10 mouse cellular contexts compared by ENCODE assay signal in genomic region chr2:33544781-33545566, GRCm38 (mm10).
A peak's percentile ranks its signal among the peaks of the same experiment; 100 is the strongest.
DNase-seq lines count a peak whose midpoint lies in the region; ATAC-seq and TF ChIP-seq lines count a peak whose summit lies in the region.
"Had no signal": no experiment of that assay in that cellular context is flagged by ENCODE, and none has a peak within 500 bp of the region (broad histone marks: within the 10 kb centered on the region; RNA-seq: fewer than 3 reads in every experiment).

No protein-coding gene starts in this region.

- TF ChIP-seq EP300 in lung, postnatal 0 days (IDR thresholded peaks at IDR 0.05) = no peak
- TF ChIP-seq EP300 in stomach, postnatal 0 days (optimal IDR thresholded peaks at IDR 0.05) = no peak

- H3K9me3 ChIP-seq in lung, postnatal 0 days (ENCODE audit: low read length) = no peaks in the 10 kb centered on the region
- H3K9me3 ChIP-seq in limb, embryonic 12.5 days = no peaks in the 10 kb centered on the region
- H3K9me3 ChIP-seq in stomach, postnatal 0 days (ENCODE audit: control insufficient read depth, low read length) = no peaks in the 10 kb centered on the region

- H3K27ac ChIP-seq in cerebellum, adult 2 months (ENCODE audit: insufficient read depth, low read length) = no peak overlapping the region
- no peak overlapping the region for H3K27ac ChIP-seq in lung, postnatal 0 days (ENCODE audit: low read length)
- H3K27ac ChIP-seq in limb, embryonic 12.5 days = peak overlapping the region; percentile 62; the same call in 1 of the 2 replicates
- H3K27ac ChIP-seq in stomach, postnatal 0 days (replicated peaks) = no peak overlapping the region
- H3K27ac ChIP-seq: liver, embryonic 14.5 days had no signal

- peak overlapping the region; percentile 56 for H3K4me3 ChIP-seq in cerebellum, adult 2 months (replicated peaks; ENCODE audit: insufficient read depth, low read depth, low read length)
- peak overlapping the region; percentile 33 for H3K4me3 ChIP-seq in lung, postnatal 0 days (ENCODE audit: low read depth, low read length)
- H3K4me3 ChIP-seq in limb, embryonic 12.5 days (replicated peaks) = peak overlapping the region; percentile 48
- peak overlapping the region; percentile 42 for H3K4me3 ChIP-seq in stomach, postnatal 0 days (ENCODE audit: low read depth, low read length)

- no peak for TF ChIP-seq CTCF in cerebellum, adult 2 months (IDR thresholded peaks at IDR 0.05; ENCODE audit: borderline replicate concordance, insufficient read depth, low read depth, low read length)
- TF ChIP-seq CTCF in lung, postnatal 0 days (IDR thresholded peaks at IDR 0.05) = no peak
- TF ChIP-seq CTCF in stomach, postnatal 0 days (IDR thresholded peaks at IDR 0.05; ENCODE audit: low read depth) = no peak

- peak overlapping the region; percentile 67 for H3K4me2 ChIP-seq in lung, postnatal 0 days (replicated peaks; ENCODE audit: low read depth, low read length)
- peak overlapping the region; percentile 89 for H3K4me2 ChIP-seq in limb, embryonic 12.5 days
- H3K4me2 ChIP-seq in stomach, postnatal 0 days (replicated peaks; ENCODE audit: low read depth) = peak overlapping the region; percentile 75

- ATAC-seq in lung, postnatal 0 days = no peak
- ATAC-seq in limb, embryonic 12.5 days (ENCODE audit: insufficient number of reproducible peaks, insufficient read depth, low FRiP score, low TSS enrichment, low read depth) = 0 out of 2 replicates have a peak, but pooled peaks have one; percentile 4
- no peak for ATAC-seq in stomach, postnatal 0 days (ENCODE audit: low FRiP score, low TSS enrichment)

- H3K4me1 ChIP-seq in cerebellum, adult 2 months (ENCODE audit: control insufficient read depth, insufficient read depth, low read length) = peaks cover 24% of the 10 kb centered on the region
- peaks cover 7% of the 10 kb centered on the region; the same call in 1 of the 2 replicates for H3K4me1 ChIP-seq in lung, postnatal 0 days (ENCODE audit: insufficient read depth, low read depth, low read length)
- H3K4me1 ChIP-seq in limb, embryonic 12.5 days (replicated peaks) = peaks cover 40% of the 10 kb centered on the region
- 0 out of 2 replicates have a peak, but pooled peaks cover 4% of the 10 kb centered on the region for H3K4me1 ChIP-seq in stomach, postnatal 0 days (replicated peaks; ENCODE audit: control insufficient read depth, insufficient read depth)

- H3K27me3 ChIP-seq in cerebellum, adult 2 months (ENCODE audit: control insufficient read depth, insufficient read depth, low read length) = no peaks in the 10 kb centered on the region
- H3K27me3 ChIP-seq in lung, postnatal 0 days (replicated peaks; ENCODE audit: insufficient read depth, low read length) = peaks cover 20% of the 10 kb centered on the region
- peaks cover 49% of the 10 kb centered on the region for H3K27me3 ChIP-seq in limb, embryonic 12.5 days
- H3K27me3 ChIP-seq in stomach, postnatal 0 days (ENCODE audit: control insufficient read depth, insufficient read depth, low read length) = peaks cover 4% of the 10 kb centered on the region; the same call in 1 of the 2 replicates

- peak in 1 of 2 experiments; percentile 37 for DNase-seq in cerebellum, adult 2 months
- DNase-seq in cerebellum, adult 11 months = no peak
- DNase-seq in lung, postnatal 0 days (ENCODE audit: low spot score) = no peak
- no peak for DNase-seq in lung, adult 18-20 months
- DNase-seq in stomach, postnatal 0 days (ENCODE audit: low spot score) = no peak
- DNase-seq in frontal cortex, adult 2 months (ENCODE audit: extremely low spot score in 1 of 2, low spot score in 1 of 2) = no peak
- no peak for DNase-seq in urinary bladder, postnatal 4 days (ENCODE audit: low spot score in 2 of 2)
- DNase-seq: thymus, adult 2 months had no signal

- no peak overlapping the region for H3K9ac ChIP-seq in lung, postnatal 0 days (replicated peaks; ENCODE audit: low read depth)
- H3K9ac ChIP-seq in limb, embryonic 12.5 days (replicated peaks) = 0 out of 2 replicates have a peak overlapping the region, but pooled peaks have one; percentile 53
- no peak overlapping the region for H3K9ac ChIP-seq in stomach, postnatal 0 days (ENCODE audit: low read length)
- H3K9ac ChIP-seq: liver, embryonic 14.5 days had no signal

- no peaks in the 10 kb centered on the region for H3K36me3 ChIP-seq in lung, postnatal 0 days (ENCODE audit: insufficient read depth, low read length)
- H3K36me3 ChIP-seq in limb, embryonic 12.5 days = no peaks in the 10 kb centered on the region
- H3K36me3 ChIP-seq in stomach, postnatal 0 days (ENCODE audit: control insufficient read depth, insufficient read depth, low read length) = no peaks in the 10 kb centered on the region

- no peak for TF ChIP-seq POLR2A in cerebellum, adult 2 months (IDR thresholded peaks at IDR 0.05; ENCODE audit: borderline replicate concordance, insufficient read depth, low read length)

- WGBS in cerebellum, adult 2 months = 76% methylated on average over 16 of the region's 16 CpGs
- WGBS in lung, postnatal 0 days = 29% methylated on average over 16 of the region's 16 CpGs
- 19% methylated on average over 16 of the region's 16 CpGs for WGBS in limb, embryonic 12.5 days
- 33% methylated on average over 16 of the region's 16 CpGs for WGBS in stomach, postnatal 0 days
